Mouse (Mus musculus) CD4-positive, CD25-positive, alpha-beta regulatory T cell, adult 4 months (primary cell): ENCODE measurements around the gene Kcnh6. TPM values are rescaled to one million over a fixed set of nuclear protein-coding genes. Genes with fewer than 3 reads are reported as not detected.
"Not testable (repeated sequence)": the region's sequence is repeated elsewhere in the genome, so short reads cannot be mapped to it uniquely, and the experiment has no call there.

ENCODE experiments used
- ATAC-seq: one replicate; pipeline ENCODE4 v1.8.0; 2017
- polyA plus RNA-seq, 2 experiments: library from polyadenylated mRNA; unstranded; fragments of 100-300 nt; shearing (Covaris generic); gene quantifications; one replicate each; pipeline ENCODE4 v1.2.1; 2017

Gene Kcnh6
- polyA plus RNA-seq, 2 experiments from 2014 or later = 0.18 TPM; not detected in 1

GRCm38 (mm10) chr11:106016440-106016839 lies 8.5 kb downstream of the Kcnh6 start:
- ATAC-seq = no peak

- ATAC-seq = peak; percentile 63
Measured at GRCm38 (mm10) chr11:106020051-106020763, 12.3 kb downstream of the Kcnh6 start.

- no peak for ATAC-seq
Measured at GRCm38 (mm10) chr11:106025774-106026173, 17.9 kb downstream of the Kcnh6 start.

- peak; percentile 77 for ATAC-seq
Measured at GRCm38 (mm10) chr11:106026465-106027151, 18.7 kb downstream of the Kcnh6 start.

- peak; percentile 56 for ATAC-seq
Measured at GRCm38 (mm10) chr11:106027607-106028006, 19.7 kb downstream of the Kcnh6 start.

GRCm38 (mm10) chr11:106032074-106032473 lies 24.1 kb downstream of the Kcnh6 start:
- not testable (repeated sequence) for ATAC-seq

- peak; percentile 66 for ATAC-seq
Measured at GRCm38 (mm10) chr11:106033491-106033919, 25.6 kb downstream of the Kcnh6 start.

GRCm38 (mm10) chr11:106034986-106035385 lies 27.1 kb downstream of the Kcnh6 start:
- no peak for ATAC-seq

GRCm38 (mm10) chr11:106036548-106037417 lies 28.9 kb downstream of the Kcnh6 start, which contains the start of gene Dcaf7:
Dcaf7 (plus strand) TSS chr11:106036872.
- peak; percentile 96 for ATAC-seq

- ATAC-seq = no peak
Measured at GRCm38 (mm10) chr11:106037418-106037751, 29.5 kb downstream of the Kcnh6 start.

- ATAC-seq = no peak
Measured at GRCm38 (mm10) chr11:106044349-106044748, 36.4 kb downstream of the Kcnh6 start.

GRCm38 (mm10) chr11:106045256-106045655 lies 37.3 kb downstream of the Kcnh6 start:
- ATAC-seq = no peak

- ATAC-seq = no peak
Measured at GRCm38 (mm10) chr11:106045780-106046179, 37.9 kb downstream of the Kcnh6 start.

- no peak for ATAC-seq
Measured at GRCm38 (mm10) chr11:106046584-106046983, 38.7 kb downstream of the Kcnh6 start.

GRCm38 (mm10) chr11:106053921-106054320 lies 46.0 kb downstream of the Kcnh6 start:
- ATAC-seq = no peak

GRCm38 (mm10) chr11:106054600-106054999 lies 46.7 kb downstream of the Kcnh6 start:
- no peak for ATAC-seq

- no peak for ATAC-seq
Measured at GRCm38 (mm10) chr11:106055341-106055740, 47.4 kb downstream of the Kcnh6 start.

GRCm38 (mm10) chr11:106056819-106057491 lies 49.0 kb downstream of the Kcnh6 start:
- ATAC-seq = peak; percentile 90

GRCm38 (mm10) chr11:106058020-106058419 lies 50.1 kb downstream of the Kcnh6 start:
- no peak for ATAC-seq

- no peak for ATAC-seq
Measured at GRCm38 (mm10) chr11:106060549-106060948, 52.6 kb downstream of the Kcnh6 start.

- ATAC-seq = no peak
Measured at GRCm38 (mm10) chr11:106061311-106061710, 53.4 kb downstream of the Kcnh6 start.

- ATAC-seq = no peak
Measured at GRCm38 (mm10) chr11:106063756-106064155, 55.8 kb downstream of the Kcnh6 start.
